Mouse (Mus musculus): ENCODE measurements at regions not wholly inside any gene's neighbourhood (a gene's known extent, or its start where the extent isn't known, plus 50 kb on each side); places are given as distances from the start of the nearest gene placed in this dataset.

GRCm38 (mm10) chr10:46905337-46905736 is 1327.7 kb downstream of the Hace1 start:
- in situ Hi-C loops (cut with MboI, MseI) = no loop called here

- in situ Hi-C loops (cut with MboI, MseI) = no loop called here
These were observed 1345.0 kb downstream of the Hace1 start for GRCm38 (mm10) chr10:46922527-46923200.

GRCm38 (mm10) chr10:46934311-46934710 is 1356.7 kb downstream of the Hace1 start:
- in situ Hi-C loops (cut with MboI, MseI) = loop anchor here in 1 of 2 experiments (10.0 kb wide), 1 partner anchor 1960 kb away; no protein-coding TSS in a partner anchor

GRCm38 (mm10) chr10:46936248-46936970 is 1358.8 kb downstream of the Hace1 start:
- in situ Hi-C loops (cut with MboI, MseI) = loop anchor here in 1 of 2 experiments (10.0 kb wide), 1 partner anchor 1962 kb away; no protein-coding TSS in a partner anchor

GRCm38 (mm10) chr10:46939338-46939737 is 1361.7 kb downstream of the Hace1 start:
- in situ Hi-C loops (cut with MboI, MseI) = loop anchor here in 1 of 2 experiments (10.0 kb wide), 1 partner anchor 1965 kb away; no protein-coding TSS in a partner anchor

GRCm38 (mm10) chr10:46939819-46940218 is 1362.2 kb downstream of the Hace1 start:
- in situ Hi-C loops (cut with MboI, MseI) = loop anchor here in 1 of 2 experiments (10.0 kb wide), 1 partner anchor 1965 kb away; no protein-coding TSS in a partner anchor

- in situ Hi-C loops (cut with MboI, MseI) = no loop called here
These were observed 1375.3 kb downstream of the Hace1 start for GRCm38 (mm10) chr10:46952940-46953339.

GRCm38 (mm10) chr10:46954701-46955100 is 1377.1 kb downstream of the Hace1 start:
- in situ Hi-C loops (cut with MboI, MseI) = no loop called here

- in situ Hi-C loops (cut with MboI, MseI) = no loop called here
These were observed 1402.8 kb downstream of the Hace1 start for GRCm38 (mm10) chr10:46980410-46980809.

GRCm38 (mm10) chr10:46999701-47000100 is 1422.1 kb downstream of the Hace1 start:
- in situ Hi-C loops (cut with MboI, MseI) = no loop called here

GRCm38 (mm10) chr10:47028765-47029164 is 1451.1 kb downstream of the Hace1 start:
- in situ Hi-C loops (cut with MboI, MseI) = no loop called here

- in situ Hi-C loops (cut with MboI, MseI) = no loop called here
These were observed 1477.0 kb downstream of the Hace1 start for GRCm38 (mm10) chr10:47054672-47055071.

- in situ Hi-C loops (cut with MboI, MseI) = no loop called here
These were observed 1524.9 kb downstream of the Hace1 start for GRCm38 (mm10) chr10:47102551-47102950.

Measured in T-helper 17 cell (primary cell).